Mouse (Mus musculus): ENCODE results near the gene Ephb1. TPM values are rescaled to one million over a fixed set of nuclear protein-coding genes. Genes with fewer than 3 reads are reported as not detected.

The Ephb1 gene
- polyA plus RNA-seq (2014; fragmentation: Illumina TruSeq; extraction: RNeasy Lipid Tissue Mini Kit (QIAGEN cat#74804); ENCODE audit: low read depth, low replicate concordance): not detected

GRCm38 (mm10) chr9:102354561-102354973, at the start of gene Ephb1:
TSS of gene Ephb1 (minus strand) at chr9:102354693.

Other genes starting within 250 kb of the Ephb1 start
- not detected for gene Ky, start 151.1 kb upstream of the Ephb1 start, polyA plus RNA-seq (2014; fragmentation: Illumina TruSeq; extraction: RNeasy Lipid Tissue Mini Kit (QIAGEN cat#74804); ENCODE audit: low read depth, low replicate concordance)